Mouse (Mus musculus): ENCODE data around the gene Asb10.

Gene Asb10

GRCm38 (mm10) chr5:24535731-24536130, 5.0 kb downstream of the Asb10 start:
- no peak for DNase-seq

- peak; percentile 45 to 46 for DNase-seq
Measured at GRCm38 (mm10) chr5:24534292-24534691, 6.5 kb downstream of the Asb10 start.

- no peak for DNase-seq
Measured at GRCm38 (mm10) chr5:24533391-24533790, 7.4 kb downstream of the Asb10 start.

GRCm38 (mm10) chr5:24530042-24530689, 10.6 kb downstream of the Asb10 start:
- peak; percentile 95 to 96 for DNase-seq

- no peak for DNase-seq
Measured at GRCm38 (mm10) chr5:24527780-24528179, 13.0 kb downstream of the Asb10 start.

GRCm38 (mm10) chr5:24526889-24527230, 13.9 kb downstream of the Asb10 start, which contains the start of gene Gbx1:
Gbx1 (minus strand) TSS chr5:24527202.
- peak; percentile 56 to 67 for DNase-seq

- DNase-seq: peak; percentile 29 to 50
Measured at GRCm38 (mm10) chr5:24526190-24526888, 14.4 kb downstream of the Asb10 start.

GRCm38 (mm10) chr5:24525360-24526189, 15.2 kb downstream of the Asb10 start:
- peak; percentile 45 to 49 for DNase-seq

GRCm38 (mm10) chr5:24524522-24524921, 16.3 kb downstream of the Asb10 start:
- no peak for DNase-seq

GRCm38 (mm10) chr5:24523806-24524205, 17.0 kb downstream of the Asb10 start:
- no peak for DNase-seq

- DNase-seq: peak; percentile 31 to 37
Measured at GRCm38 (mm10) chr5:24521366-24521765, 19.4 kb downstream of the Asb10 start.

GRCm38 (mm10) chr5:24512271-24512670, 28.5 kb downstream of the Asb10 start:
- DNase-seq: peak; percentile 74 to 87

- peak; percentile 60 to 65 for DNase-seq
Measured at GRCm38 (mm10) chr5:24510635-24511034, 30.1 kb downstream of the Asb10 start.

GRCm38 (mm10) chr5:24508406-24508805, 32.4 kb downstream of the Asb10 start:
- no peak for DNase-seq

- peak in 1 of 2 experiments; percentile 33 for DNase-seq
Measured at GRCm38 (mm10) chr5:24505513-24505912, 35.3 kb downstream of the Asb10 start.

GRCm38 (mm10) chr5:24502786-24503185, 38.0 kb downstream of the Asb10 start:
- DNase-seq: peak in 1 of 2 experiments; percentile 39

- DNase-seq: peak in 1 of 2 experiments; percentile 43
Measured at GRCm38 (mm10) chr5:24500851-24501250, 39.9 kb downstream of the Asb10 start.

GRCm38 (mm10) chr5:24499113-24499512, 41.7 kb downstream of the Asb10 start:
- peak; percentile 40 to 55 for DNase-seq

- no peak for DNase-seq
Measured at GRCm38 (mm10) chr5:24497526-24497925, 43.3 kb downstream of the Asb10 start.

- DNase-seq: no peak
Measured at GRCm38 (mm10) chr5:24496756-24497155, 44.0 kb downstream of the Asb10 start.

GRCm38 (mm10) chr5:24495019-24495418, 45.8 kb downstream of the Asb10 start:
- DNase-seq: no peak

GRCm38 (mm10) chr5:24492546-24493285, 48.1 kb downstream of the Asb10 start:
- no peak for DNase-seq
